Mouse (Mus musculus) cerebral cortex, adult 2 months (tissue): ENCODE measurements around the gene Olfr968.

ENCODE experiments used
- WGBS: fragments of 180-500 bp; shearing (Covaris S2); methylation state at CpG from one replicate; pipeline ENCODE4 v1.1.7; 2018; 5-methylcytosine and 5-hydroxymethylcytosine counted together

Olfr968 gene

DNA sequence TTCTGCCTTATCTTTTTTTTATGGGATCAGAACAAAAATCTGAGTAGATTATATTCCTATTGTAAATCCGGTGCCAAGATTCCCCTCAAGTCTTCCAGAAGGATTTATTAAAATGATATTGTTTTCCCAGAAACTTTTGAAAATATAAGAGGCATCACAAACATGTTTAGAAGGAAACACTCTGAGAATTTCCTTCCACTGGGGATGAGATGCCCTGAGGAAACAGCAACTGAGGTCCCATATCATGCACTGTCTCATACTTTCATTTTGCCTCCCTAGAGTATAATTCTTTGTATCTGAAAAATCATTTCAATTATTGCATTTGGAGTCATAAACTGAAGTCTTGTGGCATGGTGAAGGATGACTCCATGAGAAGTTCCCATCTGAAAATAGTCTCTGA, at the start of gene Olfr968:
TSS of gene Olfr968 (minus strand) at position 101 of the 400 bp plus-strand sequence.
- 87% methylated on average over 1 of the region's 1 CpGs for WGBS

- WGBS = 74% methylated on average over 4 of the region's 4 CpGs
These were observed 25.5 kb upstream of the Olfr968 start, which contains the start of gene Olfr970 for GRCm38 (mm10) chr9:39808560-39808959. Gene Olfr970 (plus strand): TSS chr9:39808860.

GRCm38 (mm10) chr9:39790558-39790957, 7.5 kb upstream of the Olfr968 start, which contains the start of gene Olfr969:
Gene Olfr969 (plus strand): TSS chr9:39790945.
- 74% methylated on average over 2 of the region's 2 CpGs for WGBS

DNA sequence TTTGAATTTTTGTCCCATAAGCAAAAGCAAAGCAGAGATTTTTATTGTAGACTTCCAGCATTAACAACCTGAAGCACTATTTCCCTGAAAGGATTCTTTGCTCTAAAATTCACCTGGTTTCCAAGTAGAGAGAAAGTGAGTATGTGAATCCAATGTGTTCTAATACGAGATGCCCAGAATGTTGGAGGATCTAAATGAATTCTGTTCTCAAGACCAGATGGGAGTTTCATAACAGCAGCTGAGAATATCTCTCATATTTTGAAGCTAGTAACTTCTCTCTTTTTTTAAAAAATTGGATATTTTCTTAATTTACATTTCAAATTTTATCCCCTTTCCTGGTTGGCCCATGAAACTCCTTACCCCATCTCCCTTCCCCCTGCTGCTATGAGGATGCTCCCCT, 36.6 kb downstream of the Olfr968 start:
- WGBS = 51% methylated on average over 1 of the region's 1 CpGs

GRCm38 (mm10) chr9:39745949-39746348, 37.1 kb downstream of the Olfr968 start, which contains the start of gene Olfr967:
Gene Olfr967 (plus strand): TSS chr9:39746249.

GRCm38 (mm10) chr9:39740741-39741140, 42.3 kb downstream of the Olfr968 start:
- WGBS = 100% methylated on average over 1 of the region's 1 CpGs

GRCm38 (mm10) chr9:39730678-39731077, 52.4 kb downstream of the Olfr968 start, which contains the start of gene Olfr150:
Gene Olfr150 (plus strand): TSS chr9:39730978.

